Mouse (Mus musculus): ENCODE results near the gene Syncrip.

The Syncrip gene

DNA sequence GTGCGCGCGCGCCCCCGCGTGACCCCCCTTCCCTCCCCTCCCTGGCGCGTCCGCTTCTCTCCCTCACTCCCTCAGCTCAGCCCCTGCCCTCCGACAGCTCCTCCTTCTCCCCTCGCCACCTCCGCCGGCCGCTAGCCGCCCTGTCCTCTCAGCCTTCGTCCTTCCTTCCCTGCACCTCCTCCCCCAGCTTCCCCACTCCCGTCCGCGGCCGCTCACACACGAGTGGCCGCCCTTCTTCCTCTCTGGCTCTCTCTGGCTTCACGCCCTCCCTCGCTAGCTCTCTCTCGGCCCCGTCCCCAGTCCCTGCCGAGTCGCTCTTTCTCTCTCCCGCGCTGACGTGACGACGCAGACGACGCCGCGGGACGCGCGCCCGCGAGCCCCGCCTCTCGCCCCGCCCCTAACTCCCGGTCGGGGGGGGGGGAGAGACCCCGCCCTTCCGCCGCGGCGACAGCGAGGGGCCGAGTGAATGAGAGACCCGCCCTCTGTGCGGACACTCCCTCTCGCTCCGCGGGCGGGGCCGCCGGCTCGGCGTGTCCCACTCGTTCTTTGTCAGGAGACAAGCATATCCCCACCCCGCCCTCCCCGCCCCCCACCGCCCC, at the start of gene Syncrip:
Gene Syncrip, minus strand, starts transcription at position 345 of the 599 bp plus-strand sequence.
- DNase-seq: peak; percentile 93

DNA sequence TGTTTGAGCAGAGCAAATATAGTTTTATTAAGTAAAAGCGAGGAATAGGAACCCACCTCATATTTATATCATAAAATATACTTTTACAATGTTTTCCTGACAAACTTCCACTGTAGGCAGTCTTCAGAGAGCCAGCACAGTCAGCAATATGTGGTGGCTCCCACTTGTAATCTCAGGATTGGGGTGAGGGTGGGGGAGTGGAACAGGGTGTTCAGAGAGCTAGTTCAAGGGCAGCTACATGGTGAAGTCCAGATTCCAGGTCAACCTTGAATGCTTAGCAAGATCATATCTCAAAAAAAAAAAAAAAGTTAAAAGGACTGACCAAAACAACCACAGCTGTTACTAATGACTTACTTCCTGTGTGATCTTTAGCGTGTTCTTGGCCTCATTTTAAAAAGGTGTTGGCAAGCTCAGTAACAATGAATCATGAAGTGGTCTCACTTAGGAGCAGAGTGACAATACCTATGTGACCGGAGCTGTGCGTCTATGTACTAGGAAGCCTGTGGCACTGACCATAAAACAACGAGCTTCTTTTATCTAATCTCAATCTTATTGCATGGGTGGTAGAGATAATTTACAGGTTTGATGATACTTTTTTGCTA, 47.7 kb upstream of the Syncrip start:
- DNase-seq: no peak

DNA sequence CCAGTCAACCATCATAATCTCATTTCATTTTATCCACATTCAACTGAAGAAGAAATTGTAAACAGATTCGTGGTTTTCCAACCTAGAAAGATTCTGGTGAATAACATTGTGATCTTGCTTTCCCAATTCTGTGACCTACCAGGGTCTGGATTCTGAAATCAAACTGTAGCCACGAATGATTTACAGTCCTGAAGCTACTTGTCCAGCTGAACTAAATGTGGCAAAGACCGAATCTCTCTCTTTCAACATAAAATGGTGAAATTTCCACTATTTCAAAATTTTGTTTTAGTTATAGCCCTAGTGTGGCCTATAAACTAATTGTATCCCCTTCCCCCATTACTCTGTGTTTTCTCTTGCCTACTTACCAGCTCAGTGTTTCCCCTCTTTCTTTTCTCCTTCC, 47.2 kb upstream of the Syncrip start:
- DNase-seq: no peak

DNA sequence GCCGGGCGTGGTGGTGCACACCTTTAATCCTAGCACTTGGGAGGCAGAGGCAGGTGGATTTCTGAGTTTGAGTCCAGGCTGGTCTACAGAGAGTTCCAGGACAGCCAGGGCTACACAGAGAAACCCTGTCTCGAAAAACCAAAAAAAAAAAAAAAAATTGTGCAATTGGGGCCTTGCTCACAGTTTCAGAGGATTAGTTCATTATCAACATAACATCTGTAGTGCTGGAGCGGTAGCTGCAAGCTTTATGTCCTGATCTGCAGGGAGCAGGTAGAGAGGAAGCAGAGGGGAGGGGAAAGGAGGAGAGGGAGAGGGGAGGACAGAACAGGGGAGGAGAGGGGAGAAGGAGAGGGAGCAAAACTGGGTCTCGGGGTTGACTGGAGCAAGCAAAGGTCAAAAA, 46.4 kb upstream of the Syncrip start:
- DNase-seq: no peak

DNA sequence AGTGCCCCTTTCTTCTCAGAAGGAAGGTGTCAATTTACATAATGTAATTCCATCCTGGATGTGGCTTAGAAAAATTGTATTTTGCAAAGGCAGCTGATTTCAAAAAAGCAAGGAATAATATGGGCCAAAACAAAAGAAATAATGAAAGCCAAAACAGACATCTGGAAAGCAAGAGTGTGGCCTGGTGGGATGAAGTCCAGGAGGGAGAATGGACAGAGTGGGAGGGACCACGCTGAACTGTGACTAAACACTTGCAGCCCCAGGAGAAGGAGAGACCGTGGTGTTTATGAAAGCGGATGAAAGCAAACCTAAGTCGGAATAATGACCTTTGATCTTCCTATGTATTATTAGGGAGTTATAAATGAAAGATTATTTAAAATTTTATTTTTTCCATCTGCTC, 45.6 kb upstream of the Syncrip start:
- no peak for DNase-seq

DNA sequence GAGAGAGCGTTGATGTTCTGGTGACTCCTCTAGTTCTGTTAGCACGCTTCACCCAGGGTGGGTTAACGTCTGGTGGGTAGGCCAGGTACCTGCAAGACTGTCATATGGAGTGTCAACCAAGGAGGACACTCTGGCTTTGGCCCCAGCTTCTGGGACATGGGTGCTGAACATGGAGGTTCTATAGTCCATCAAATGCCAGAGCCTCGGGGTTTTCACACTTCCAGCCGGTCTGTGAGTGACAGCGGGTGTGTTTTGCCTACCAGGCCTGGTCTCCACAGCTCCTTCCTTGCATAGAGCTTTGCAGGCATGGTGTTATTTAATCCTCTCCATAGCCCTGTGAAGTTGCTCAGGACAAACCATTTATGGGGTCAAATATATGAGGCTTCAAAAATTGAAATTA, 43.0 kb upstream of the Syncrip start:
- no peak for DNase-seq

DNA sequence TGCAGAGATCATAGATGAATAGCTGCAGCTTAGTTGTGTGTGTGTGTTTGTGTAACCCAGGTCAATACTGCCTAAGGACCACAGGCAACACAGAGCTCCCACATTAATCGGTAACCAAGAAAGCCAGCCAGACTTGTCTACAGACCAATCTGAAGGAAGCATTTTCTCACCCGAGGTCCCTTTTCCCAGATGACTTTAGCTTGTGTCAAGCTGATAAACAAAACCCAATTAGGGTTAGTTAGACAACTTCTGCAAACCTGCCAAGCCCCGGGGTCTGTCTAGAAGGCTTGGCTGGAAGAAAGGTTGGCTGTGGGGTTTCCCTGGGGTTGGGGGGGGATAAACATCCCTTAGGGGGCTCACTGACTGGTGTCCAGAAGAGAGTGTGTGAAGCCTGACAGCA, 42.4 kb upstream of the Syncrip start:
- DNase-seq: no peak

DNA sequence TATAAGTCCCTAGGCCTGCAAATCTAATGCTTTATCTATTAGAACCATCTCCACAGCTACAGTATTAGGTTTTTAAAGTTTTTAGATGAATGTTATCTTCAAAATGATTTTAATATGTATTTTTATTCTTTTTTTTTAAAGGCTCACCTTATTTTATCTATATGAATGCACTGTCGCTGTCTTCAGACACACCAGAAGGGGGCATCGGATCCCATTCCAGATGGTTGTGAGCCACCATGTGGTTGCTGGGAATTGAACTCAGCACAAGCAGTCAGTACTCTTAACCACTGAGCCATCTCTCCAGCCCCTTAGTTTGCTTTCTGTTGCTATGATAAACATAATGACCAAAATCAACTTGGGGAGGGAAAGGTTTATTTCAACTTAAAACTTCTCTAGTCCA, 42.0 kb upstream of the Syncrip start:
- DNase-seq: no peak

DNA sequence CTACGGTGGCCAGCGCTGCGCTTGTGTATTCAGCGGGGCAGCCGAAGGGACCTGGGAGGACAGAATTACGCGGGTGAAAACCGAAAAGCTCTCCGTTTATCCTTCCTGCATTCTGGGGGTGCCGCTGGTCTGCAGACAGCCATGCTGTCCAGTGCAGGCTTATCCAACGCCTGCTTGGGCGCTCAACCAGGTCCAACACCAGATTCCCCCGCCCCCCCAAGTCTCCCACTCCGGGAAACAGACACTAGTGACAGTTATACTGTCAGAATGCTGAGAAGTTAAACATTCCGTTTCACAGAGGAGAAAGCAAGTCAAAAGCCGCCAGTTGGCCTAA, 40.9 kb upstream of the Syncrip start:
- DNase-seq: no peak

DNA sequence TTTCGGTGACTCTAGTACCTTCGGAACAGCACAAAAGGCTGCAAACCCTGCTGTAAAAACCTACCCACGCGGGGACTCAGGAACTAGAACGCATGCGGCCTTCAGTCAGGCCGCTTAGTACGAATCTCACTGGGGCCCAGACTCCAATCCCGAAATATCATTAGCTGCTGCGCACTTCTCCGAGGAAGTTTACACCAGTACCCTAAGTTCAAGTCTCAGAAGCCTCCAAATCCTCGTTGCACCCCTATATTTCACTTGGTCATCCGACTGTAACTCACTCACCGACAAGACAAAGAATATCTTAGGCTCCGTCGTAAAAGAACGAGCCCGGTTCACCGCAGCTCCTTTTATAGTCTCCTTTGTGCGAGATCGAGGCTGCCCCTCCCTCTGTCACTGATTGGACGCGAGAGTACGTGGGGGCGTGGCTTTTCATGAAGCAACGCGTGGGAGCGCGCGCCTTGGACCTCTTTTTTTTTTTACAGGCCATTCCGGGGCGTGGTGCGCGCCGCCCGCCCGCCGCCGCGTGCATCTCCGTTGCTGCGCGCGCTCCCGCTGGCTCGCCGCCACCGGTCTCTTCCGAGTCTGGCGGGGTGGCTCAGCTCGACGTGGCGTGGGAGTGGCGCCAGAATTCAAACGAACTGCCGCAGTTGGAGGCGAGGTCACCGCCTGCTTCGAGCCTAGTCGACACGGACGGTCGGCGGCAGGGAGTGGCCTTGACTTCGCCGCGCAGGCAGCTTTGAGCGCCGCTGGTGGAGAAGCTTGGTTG, 40.4 kb upstream of the Syncrip start:
- peak; percentile 97 for DNase-seq

DNA sequence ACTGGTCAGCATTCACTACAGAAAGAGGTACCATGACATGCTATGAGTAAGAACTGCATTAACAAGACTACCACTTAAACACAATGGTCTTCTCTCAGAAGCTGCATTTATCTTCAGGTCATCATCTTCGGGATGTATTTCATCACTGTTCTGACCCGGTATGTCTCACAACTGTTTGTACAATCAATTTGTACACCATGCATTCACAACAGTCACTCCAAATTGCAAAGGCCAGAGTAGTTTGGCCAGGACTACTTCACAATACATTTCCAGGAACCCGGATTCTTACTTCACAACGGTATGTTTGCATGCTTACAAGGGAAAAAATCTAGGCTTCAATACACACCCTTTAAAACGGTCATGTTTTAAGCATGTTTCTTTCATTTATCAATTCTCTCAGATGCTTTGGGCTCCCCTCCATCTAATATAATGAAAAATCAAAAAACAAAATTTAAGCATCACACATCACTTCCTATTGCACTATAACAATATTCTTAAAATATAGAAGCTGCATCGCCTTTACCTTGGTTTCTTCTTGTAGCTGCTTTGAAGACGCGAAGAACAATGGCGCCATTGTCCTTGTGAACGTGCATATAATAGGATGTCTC, 39.7 kb upstream of the Syncrip start:
- no peak for DNase-seq

DNA sequence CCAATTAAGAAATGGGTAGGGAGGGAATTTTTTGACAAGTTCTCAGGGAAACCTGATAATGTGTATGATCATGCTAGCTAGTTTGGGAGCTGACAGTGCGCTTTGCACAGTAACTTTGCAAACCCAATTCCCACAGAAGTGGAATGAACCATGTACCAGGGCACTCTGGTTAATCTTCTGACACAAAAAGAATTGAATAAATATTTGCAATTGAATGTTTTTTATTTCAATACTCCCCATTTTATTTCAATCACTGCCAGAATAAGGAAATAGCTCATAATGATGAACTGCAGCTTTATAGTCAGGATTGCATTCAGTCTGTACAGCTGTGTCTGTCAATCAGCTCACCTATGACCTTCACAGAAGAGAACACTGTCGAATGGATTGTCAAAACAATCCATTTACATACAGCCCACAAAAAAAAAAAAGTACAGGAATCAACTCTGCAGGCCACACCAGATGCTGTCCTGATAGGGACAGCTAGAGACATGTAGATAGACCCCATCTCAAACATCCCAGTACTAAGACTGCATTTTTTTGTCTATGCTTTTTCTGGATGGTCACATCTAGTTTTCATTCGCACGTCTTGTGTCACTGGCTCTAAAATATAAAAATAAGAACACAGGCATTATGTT, 38.6 kb upstream of the Syncrip start:
- DNase-seq: no peak

DNA sequence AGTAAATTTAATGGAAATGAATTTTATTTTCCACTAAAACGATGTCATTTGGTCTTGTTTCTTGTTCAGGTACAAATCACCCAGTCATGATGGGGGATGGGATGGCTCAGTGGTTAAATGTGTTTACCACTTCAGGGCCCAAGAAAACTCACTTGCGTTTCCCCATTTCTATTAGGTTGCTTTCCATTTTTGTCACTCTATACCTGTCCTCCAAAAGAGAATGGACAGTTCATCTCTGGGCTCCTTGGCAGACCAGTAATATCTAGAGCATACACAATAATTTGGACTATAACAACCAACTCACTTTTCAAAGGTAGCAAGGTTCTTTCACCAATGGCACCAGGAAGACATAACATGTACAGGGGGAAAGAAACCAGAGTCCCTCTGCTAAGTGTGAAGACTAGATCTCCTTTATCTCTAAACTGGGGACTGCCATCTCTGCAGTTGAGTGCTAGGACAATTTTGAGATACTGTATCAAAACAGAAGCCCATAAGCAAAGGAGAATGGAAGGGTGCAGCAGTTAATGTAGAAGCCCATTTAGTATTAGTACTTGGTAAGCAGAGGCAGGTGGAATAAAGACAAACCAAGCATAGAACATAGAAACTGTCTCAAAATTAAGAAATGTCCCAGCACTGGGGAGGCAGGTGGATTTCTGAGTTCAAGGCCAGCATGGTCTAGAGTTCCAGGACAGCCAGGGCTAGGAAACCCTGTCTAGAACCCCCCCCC, 37.9 kb upstream of the Syncrip start:
- no peak for DNase-seq

DNA sequence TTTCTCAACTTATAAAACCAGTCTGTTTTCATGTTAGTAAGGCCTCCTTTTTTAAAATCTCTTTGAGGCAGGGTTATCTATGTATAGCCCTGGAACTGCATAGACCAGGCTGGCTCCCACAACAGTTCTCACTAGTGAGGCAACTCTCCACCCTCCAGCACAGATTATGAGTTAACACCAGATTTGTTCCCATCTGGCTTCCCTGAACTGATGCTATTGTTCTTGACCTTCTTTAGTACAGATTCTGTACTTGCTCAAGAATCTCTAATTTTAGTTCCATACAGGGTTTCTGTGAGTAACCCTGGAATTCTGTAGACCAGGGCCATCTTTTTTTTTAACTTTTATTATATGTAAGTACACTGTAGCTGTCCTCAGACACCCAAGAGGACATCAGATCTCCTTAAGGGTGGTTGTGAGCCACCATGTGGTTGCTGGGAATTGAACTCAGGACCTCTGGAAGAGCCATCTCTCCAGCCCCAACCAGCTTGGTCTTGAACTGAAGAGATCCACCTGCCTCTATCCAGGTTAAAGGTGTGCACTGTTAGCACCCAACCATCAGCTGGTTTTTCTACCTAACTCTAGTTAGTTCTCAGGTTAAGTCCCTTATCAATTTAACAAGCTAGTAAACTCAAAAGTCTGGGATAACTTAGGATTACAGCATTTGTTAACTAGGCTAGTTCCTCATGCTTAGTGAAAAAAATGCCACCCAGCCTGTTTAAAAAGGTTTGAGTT, 37.2 kb upstream of the Syncrip start:
- no peak for DNase-seq

DNA sequence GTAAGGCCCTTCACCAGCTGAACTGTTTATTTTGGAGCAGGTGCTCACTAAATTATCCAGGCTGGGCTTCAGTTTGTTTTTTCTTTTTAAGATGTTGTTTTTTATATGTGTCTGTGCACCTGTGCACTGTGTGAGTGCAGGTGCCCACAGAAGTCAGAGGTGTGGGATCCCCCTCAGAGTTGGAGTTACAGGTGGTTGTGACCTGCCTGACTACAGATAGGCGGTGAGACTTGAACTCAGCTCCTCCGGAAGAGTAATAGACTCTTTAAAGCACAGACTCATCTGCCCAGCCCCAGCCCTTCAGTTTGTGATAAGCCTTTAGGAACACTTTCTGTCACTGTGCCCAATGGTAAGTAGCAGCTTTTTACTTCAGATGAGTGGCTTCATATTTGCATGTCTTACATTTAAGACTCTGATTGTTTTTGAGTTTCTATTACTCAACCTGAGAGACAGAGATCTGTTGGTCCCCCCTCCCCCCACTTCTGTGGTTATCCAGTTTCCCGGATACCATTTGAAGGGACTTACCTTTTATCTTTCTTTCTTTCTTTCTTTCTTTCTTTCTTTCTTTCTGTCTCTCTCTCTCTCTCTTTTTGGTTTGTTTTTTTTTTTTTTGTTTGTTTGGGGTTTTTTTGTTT, 34.1 kb upstream of the Syncrip start:
- no peak for DNase-seq

DNA sequence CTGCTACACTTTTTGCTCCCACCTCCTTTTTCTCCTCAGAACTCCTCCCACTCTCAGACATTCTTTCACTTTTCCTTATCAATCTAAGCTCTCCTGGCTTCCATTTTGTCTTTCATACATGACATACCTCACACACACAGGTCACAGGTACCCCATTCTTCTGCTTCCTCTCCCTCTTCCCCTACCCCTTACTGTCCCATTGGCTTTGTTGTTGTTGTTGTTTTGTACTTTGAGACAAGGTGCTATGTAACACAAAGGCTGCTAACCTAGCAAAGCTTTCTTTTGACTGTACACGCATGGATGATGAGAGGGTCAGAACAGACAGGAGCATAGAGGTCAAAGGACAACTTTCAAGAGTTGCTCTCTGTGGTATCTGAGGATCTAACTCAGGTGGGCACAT, 33.2 kb upstream of the Syncrip start:
- DNase-seq: no peak

DNA sequence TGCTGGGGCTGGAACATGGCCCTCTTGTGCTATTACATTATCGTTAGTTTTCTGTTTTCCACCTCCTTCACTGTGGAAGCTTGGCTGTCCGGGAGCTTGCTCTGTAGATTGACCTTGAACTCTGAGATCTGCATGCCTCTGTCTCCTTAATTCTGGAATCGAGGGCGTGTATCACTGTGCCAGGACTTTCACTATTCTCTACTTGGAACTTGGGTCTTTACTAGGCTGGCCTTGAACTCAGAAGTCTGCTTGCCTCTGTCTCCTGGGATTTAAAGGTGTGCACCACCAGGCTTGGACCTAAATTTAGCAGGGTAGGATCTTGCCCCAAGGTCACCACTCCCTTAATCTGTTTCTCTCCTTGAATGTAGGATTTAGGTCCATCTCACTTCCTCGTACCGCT, 19.5 kb upstream of the Syncrip start:
- no peak for DNase-seq

DNA sequence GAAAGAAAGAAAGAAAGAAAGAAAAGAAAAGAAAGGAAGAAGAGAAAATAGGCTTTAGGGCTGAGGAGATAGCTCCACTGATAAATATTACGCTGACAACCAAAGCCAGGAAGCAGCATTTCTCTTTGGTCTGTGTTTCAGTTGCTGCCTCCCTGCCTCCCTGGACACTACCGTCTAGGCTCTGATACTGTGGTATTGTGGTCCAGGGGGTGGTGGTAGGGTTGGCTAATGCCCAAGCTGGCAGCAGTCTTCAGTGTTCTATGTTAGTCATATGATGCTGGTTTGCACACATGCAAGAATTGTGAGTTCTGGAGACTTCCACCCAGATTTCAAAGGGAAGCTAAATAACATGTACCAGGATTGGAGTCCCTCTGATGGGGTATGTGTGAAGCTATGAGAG, 17.7 kb upstream of the Syncrip start:
- DNase-seq: no peak

DNA sequence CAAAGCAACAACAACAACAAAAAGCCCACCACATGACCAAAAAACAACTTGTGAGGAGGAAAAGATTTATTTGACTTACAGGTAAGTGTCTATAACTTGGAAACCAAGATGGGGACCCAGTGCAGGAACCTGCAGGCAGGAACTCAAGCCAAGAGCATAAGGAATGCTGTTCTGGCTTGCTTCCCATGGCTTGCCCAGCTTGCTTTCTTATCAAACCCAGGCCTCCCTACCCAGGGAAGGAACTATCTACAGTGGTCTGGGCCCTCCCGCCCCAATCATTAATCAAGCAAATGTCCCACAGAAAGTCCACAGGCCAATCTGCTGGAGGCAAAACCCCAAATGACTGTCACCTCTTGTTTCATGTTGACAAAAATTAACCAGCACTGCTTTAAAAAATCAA, 10.1 kb upstream of the Syncrip start:
- no peak for DNase-seq

DNA sequence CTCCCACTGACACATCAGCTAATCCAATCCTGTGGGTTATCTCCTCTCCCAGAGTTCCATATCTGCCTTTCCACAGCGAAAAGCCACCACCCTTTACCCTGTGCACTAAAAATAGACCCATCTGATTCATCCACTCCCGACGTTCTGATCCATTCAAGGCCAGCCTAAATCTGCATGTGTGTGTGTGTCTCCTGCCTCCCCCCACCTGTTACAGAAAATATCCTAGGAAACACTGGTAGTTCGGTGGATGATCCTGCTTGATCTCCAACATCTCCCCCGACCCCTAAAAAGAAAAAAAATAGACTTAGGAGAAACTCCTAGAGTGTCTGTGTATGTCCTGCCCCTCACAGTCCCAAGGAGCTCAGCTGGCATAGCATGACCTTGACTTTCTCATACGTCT, 2.2 kb upstream of the Syncrip start:
- DNase-seq: no peak

DNA sequence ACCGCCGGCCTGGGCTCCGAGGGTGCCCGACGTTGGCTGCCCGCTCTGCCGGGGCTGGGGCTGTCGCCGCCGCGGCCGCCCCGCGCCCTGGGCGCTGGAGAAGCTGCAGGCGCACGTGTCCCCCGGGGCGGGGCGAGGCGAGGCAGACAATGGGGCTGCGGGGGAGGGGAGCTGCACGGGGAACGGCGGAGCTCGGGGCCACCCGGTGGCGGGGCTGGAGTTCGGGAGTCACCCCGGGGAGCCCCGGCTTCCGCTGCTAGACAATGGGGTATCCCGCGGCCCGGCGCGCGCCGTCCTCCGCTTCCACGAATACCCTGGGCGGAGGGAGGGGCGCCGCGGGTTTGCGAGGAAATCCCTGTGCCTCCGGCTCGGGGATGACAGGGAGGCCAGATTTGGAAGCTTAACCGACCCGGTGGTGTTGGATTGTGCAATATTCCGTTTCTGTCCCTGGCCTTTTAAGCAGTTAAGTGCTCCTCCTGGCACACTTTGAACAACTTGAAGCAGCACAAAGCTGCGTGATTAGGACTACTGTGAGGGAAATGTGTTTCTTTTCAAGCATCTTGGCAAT, 539 bp upstream of the Syncrip start:
- DNase-seq: peak; percentile 86

DNA sequence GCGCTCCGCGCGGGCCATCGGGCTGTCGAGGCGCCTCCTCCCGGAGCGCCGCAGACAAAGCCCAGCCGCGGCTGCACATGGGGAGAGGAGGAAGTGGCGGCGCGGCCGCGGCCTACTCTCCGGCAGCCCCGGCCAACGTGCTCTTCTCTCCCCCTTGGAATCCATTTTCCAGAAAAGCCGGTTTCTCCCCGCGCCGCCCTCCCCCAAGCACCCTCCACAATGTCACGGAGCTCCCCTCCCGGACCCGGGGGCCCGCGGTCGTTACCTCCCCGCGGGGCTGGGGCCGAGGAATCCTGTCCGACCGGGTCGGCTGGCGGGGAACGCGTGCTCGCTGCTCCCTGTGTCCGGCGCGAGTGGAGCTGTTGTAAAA, 598 bp downstream of the Syncrip start:
- peak; percentile 29 for DNase-seq
